Mouse (Mus musculus) T-helper 2 cell (primary cell): ENCODE data around the gene Kcnj10.

Experiments used
- in situ Hi-C: fragments of 300-600 bp; cut with MboI, MseI; formaldehyde crosslinking; loops from one replicate; pipeline ENCODE4 v1.15.1; 2025; ENCODE audit warnings: high pct_unique_total_duplicates

Kcnj10 gene

GRCm38 (mm10) chr1:172376758-172377458, 35.9 kb downstream of the Kcnj10 start:
- in situ Hi-C loops: no loop called here

DNA sequence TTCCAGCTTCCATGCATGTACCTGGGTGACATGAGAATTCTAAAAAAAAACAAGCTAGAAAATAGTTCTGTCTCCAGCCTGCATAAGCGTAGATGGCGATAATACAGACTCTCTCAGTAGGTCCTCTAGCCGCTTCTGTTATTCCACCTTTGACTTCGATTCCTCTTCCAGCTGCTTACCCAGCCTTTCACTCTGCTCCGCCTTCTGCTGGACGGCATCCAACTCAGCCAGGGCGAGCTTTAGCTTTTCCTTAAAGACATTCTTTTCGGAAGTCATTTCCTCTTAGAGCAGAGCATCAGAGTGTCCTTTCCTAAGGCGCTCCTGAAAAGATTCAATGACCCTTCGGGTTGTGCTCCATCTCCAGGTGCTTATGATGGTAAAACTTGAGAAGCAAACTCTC, 39.1 kb downstream of the Kcnj10 start:
- in situ Hi-C loops: no loop called here

DNA sequence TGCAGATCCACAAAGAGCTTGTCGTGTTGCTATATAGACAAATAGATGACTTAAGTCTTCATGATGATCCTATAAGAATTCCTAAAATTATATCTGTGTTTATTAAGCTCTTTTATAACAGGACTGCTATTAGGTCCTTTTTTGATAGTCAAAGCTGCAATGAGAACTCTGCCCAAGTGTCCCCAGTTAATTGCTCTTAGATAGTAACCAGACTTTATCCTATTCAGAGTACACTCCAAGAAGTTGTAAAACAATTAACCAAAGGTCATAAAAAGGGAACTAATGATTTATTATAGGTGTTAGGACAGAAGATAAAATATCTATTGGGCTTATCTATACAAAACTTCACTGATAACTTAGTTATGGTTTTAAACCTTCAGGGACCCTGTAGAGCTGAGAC, 41.1 kb downstream of the Kcnj10 start:
- in situ Hi-C loops: no loop called here

GRCm38 (mm10) chr1:172387246-172387645, 46.2 kb downstream of the Kcnj10 start:
- in situ Hi-C loops: no loop called here

DNA sequence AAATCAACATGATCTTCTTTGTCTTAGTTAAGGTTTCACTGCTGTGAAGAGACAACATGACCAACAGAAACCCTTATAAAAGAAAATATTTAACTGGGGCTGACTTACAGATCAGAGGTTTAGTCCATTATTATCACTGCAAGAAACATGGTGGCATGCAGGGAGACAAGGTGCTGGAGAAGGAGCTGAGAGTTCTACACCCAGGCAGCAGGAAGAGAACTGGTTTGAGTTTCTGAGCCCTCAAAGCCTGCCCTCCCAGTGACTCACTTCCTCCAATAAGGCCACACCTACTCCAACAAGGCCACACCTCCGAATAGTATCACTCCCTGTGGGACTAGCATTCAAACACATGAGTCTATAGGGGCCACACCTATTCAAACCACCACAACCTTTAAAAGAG, 49.8 kb downstream of the Kcnj10 start:
- in situ Hi-C loops: no loop called here

GRCm38 (mm10) chr1:172391807-172392581, 51.0 kb downstream of the Kcnj10 start:
- in situ Hi-C loops: no loop called here

DNA sequence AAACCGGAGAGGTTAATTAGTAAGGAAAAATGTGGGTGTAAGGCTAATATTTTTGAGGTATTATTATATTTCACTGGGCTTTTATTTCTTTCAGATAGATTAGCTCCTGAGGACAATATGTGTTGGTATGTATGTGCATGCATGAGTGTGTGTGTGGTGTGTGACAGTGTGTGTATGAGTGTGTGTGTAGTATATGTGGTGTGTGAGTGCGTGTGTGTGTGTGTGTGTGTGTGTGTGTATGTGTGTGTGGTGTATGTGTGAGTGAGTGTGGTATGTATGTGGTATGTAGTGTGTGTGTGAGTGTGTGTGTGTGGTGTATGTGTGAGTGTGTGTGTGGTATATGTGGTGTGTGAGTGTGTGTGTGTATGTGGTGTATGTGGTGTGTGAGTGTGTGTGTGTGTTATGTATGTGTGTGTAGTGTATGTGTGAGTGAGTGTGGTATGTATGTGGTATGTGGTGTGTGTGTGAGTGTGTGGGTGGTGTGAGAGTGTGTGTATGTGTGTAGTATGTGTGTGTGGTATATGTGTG, 51.7 kb downstream of the Kcnj10 start:
- in situ Hi-C loops: no loop called here

DNA sequence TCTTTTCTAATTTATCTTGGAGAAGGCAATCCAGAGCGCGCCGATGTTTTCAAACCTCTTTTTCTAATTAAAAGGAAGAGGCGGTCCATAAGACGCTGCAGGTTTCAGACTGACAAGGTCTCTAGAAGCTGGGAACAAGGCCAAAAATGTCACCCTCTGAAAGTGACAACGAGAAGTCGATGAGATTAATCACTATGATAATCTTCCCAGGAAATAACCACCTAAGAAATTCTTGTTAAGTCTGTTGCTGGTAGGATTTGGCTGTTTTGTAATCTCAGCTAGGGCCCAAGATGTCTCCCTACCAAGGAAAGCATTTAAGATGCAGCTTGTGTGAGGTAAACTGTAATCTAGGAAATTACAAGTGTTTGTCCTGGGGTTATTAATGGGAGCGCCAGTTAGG, 52.7 kb downstream of the Kcnj10 start:
- in situ Hi-C loops: no loop called here

DNA sequence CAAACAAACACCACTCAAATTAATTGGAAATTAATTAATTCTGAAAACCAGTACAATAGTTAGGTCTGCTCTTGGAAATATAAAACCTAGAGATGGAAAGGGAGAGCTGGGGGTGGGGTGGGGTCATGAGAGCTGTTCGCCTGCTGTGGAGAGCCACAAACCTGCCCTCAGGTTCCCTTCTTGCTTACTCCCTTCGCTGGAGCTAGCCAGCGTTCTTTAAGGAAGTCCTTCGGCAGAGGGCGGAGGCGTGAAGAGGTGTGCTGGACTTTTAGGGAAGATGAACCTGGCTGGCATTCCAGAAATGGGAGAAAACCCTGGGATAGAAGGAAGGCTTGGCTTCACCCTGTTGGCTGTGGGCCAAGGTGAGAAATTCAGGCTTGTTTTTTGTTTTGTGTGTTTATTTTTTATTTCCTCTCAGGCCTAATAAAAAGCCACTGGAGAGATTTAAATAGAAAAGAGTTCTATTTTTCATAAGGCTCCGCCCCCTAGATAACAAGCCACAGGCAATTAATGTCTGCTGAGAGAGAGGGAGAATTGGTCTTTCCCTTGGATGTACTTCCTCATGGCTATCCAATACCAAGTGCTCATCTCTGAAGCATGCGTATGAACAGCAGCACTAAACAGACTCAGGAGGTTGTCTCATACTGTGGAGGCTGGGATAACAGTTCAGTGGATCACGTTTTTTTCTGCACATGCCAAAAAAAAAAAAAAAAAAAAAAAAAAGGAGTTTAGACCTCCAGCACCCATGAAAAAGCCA, 56.2 kb downstream of the Kcnj10 start:
- in situ Hi-C loops: no loop called here

- in situ Hi-C loops: loop anchor here (25.0 kb wide), 1 partner anchor 981 kb away; no protein-coding TSS in a partner anchor
Measured at GRCm38 (mm10) chr1:172406077-172406706, 65.2 kb downstream of the Kcnj10 start.

GRCm38 (mm10) chr1:172408996-172409395, 68.0 kb downstream of the Kcnj10 start:
- in situ Hi-C loops: loop anchor here (25.0 kb wide), 1 partner anchor 978 kb away; no protein-coding TSS in a partner anchor

GRCm38 (mm10) chr1:172409431-172409830, 68.4 kb downstream of the Kcnj10 start:
- in situ Hi-C loops: loop anchor here (25.0 kb wide), 1 partner anchor 978 kb away; no protein-coding TSS in a partner anchor

GRCm38 (mm10) chr1:172410806-172411205, 69.8 kb downstream of the Kcnj10 start:
- in situ Hi-C loops: loop anchor here (5.0 to 25.0 kb wide), 3 partner anchors 71 to 976 kb away; partner anchors contain the start of genes Dusp23 and Igsf9

DNA sequence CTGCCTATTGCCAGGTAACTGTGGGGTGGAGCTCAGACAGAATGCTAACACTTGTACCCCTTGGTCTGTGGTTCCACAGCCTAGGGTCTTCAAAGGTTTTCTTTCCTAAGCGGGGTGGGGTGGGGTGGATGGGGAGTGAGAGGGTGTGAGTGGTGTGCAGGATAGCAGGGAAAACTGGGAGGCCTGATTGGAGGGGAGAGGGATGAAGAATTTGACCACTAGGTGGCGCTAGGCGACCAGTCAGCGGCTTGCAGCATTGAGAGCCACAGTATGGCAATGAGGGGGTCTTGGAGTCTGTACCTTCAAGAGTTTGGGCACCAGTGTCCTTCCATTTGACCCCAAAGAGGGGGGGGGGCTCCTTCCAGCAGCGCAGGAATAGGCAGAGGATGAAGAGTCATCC, 71.2 kb downstream of the Kcnj10 start:
- in situ Hi-C loops: loop anchor here (5.0 to 25.0 kb wide), 3 partner anchors 70 to 975 kb away; partner anchors contain the start of genes Dusp23 and Igsf9

- in situ Hi-C loops: loop anchor here (5.0 to 25.0 kb wide), 3 partner anchors 69 to 974 kb away; partner anchors contain the start of genes Dusp23 and Igsf9
Measured at GRCm38 (mm10) chr1:172413491-172414230, 72.7 kb downstream of the Kcnj10 start.

DNA sequence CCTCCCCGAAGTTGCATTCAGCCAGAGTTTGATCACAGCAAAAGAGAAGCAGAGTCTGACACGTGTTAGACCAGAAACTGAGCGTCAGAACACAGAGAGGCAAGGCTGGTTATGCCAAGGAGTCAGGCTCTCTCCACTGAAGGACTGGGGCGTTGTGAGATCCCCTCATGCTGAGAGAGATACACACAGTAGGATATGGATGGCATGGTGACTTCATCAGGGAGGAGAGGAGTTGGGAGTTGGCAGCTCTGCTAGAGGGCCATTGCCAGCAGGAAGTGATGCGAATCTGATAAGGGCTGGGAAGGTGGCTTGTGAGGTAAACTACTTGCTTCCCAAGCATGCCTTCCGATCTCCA, 73.2 kb downstream of the Kcnj10 start:
- in situ Hi-C loops: loop anchor here (5.0 to 25.0 kb wide), 3 partner anchors 68 to 973 kb away; partner anchors contain the start of genes Dusp23 and Igsf9

GRCm38 (mm10) chr1:172415061-172415460, 74.1 kb downstream of the Kcnj10 start:
- in situ Hi-C loops: loop anchor here (25.0 kb wide), 1 partner anchor 972 kb away; no protein-coding TSS in a partner anchor

DNA sequence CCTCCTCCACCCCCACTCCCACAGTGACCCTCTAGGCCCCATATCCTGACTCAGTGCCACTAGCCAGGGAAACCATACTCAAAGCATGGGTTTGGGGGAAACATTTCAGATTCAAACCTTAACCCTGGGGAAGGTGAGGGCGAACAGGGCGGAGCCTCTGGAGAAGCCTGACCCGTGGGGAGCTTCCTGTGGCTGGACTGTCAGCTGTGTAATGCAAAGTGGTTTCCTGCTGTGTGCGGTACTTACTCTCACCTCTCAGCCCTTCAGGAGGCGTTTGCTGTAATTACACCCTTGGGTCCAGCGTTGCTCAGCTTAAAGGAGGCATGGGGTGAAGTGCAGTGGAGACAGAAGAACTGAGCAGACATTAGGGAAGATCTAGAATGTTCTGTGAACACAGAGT, 77.2 kb downstream of the Kcnj10 start:
- in situ Hi-C loops: loop anchor here (25.0 kb wide), 1 partner anchor 969 kb away; no protein-coding TSS in a partner anchor

- in situ Hi-C loops: loop anchor here (25.0 kb wide), 1 partner anchor 969 kb away; no protein-coding TSS in a partner anchor
Measured at GRCm38 (mm10) chr1:172418642-172419041, 77.6 kb downstream of the Kcnj10 start.

DNA sequence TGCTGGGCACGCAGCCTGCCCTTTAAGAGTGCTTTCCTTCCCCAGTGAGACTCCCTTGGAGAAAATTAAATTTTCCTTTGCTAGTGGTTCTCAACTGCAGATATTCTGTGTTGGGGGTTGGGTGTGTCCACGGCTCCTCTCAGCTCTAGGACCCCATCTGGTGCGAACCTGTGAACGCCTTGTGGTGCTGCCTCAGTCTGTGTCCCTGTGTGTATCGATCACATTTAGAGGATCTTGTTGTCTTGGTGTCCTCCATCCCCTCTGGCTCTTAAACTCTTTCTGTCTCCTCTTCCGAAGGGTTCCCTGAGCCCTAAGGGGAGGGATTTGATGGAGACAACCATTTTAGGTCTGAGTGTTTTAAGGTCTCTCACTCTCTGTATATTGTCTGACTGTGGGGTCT, 79.2 kb downstream of the Kcnj10 start:
- in situ Hi-C loops: loop anchor here (25.0 kb wide), 1 partner anchor 967 kb away; no protein-coding TSS in a partner anchor
